Mouse (Mus musculus): ENCODE measurements at regions not wholly inside any gene's neighbourhood (a gene's known extent, or its start where the extent isn't known, plus 50 kb on each side); places are given as distances from the start of the nearest gene placed in this dataset.

DNA sequence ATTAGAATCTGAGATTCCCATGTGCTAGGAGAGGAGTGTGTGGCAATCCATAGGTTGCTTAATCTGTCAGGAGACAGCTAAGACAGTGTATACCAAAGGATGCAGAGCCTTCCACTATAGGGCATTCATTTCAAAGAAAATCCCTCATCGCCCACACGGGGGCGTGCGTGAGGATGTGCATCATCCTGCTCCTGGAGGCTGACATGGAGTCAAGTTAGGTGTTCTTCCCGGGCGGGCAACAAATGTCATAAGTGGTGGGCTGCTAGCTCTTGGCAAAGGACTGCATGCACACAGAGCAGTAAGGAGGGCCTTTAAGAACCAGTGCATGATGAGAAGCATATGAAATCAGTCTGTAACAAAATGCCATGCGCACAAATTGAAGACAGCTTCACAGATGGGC, 95.7 kb upstream of the Mrps22 start:
- intact Hi-C loops (cut with DNase I): no loop called here
- DNase-seq (ENCODE audit: low spot score in 2 of 2): no peak

DNA sequence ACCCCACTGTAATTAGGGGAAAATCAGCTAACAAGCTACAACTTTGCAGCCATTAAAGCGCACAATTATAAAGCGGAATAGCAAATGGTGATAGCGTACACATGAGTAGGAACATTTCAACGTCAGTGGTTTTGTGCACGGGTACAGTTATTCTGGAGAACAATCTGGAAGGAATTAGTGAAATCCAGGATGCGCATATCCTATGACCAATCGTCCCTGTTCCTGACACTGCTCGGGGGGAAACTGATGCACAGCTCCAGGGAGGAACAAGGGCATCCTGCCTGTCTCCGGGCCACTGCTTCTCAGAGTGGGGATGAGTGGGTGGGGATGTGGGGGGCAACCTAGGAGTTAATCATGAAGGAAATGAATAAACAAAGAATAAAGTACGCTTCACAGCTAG, 93.6 kb upstream of the Mrps22 start:
- no peak for DNase-seq (ENCODE audit: low spot score in 2 of 2)
- intact Hi-C loops (cut with DNase I): no loop called here

DNA sequence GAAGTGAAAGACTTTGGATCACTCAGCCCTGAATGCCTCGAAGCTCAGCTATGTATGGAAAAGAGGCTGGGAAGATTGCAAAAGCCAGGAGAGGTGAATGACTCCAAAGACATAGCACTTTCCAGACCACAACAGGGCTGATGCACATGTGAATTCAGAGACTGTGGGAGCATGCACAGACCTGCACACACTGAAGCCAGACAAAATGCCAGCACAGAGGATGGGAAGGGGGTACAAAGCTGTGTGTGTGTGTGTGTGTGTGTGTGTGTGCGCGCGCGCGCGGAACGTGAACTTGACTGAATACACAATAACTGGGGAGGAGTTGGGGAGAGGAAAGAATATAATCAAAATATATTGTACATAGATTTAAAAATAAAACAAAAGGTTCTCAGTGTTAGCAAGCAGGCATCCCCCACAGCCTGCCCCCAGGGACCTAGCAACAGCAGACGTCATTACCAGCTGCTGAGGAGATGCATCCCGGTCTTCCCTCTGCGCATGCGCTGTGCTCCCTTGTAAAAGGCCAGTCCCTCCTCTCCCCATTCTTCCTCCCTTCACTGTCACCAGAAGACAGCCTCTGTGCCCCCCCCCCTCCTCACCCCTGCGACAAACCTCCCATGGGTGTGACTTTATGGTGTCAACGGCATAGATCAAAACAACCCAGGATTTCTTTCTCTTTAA, 89.5 kb upstream of the Mrps22 start:
- intact Hi-C loops (cut with DNase I): no loop called here
- peak; percentile 57 to 67 for DNase-seq (ENCODE audit: low spot score in 2 of 2)

GRCm38 (mm10) chr9:98685548-98685947, 84.1 kb upstream of the Mrps22 start:
- intact Hi-C loops (cut with DNase I): no loop called here
- DNase-seq (ENCODE audit: low spot score in 2 of 2): no peak

DNA sequence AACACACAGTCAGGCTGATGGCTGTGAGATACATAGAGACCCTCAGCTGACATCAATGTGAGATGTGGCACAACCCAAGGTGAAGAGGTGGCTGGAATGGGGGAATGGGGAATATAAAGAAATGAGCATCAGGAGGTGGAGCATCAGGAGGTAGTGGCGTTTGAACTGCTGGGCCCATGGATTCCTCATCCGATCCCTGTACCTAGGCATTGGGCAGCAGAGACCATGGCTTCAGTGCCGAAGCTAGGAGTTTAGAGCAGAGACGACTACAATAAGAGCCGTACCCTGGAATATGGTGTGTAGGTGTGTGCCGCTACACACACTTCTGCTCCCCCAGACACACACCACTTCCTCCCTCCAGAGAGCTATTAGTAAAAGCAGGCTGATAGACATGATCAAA, 82.9 kb upstream of the Mrps22 start:
- DNase-seq (ENCODE audit: low spot score in 2 of 2): no peak
- intact Hi-C loops (cut with DNase I): no loop called here

DNA sequence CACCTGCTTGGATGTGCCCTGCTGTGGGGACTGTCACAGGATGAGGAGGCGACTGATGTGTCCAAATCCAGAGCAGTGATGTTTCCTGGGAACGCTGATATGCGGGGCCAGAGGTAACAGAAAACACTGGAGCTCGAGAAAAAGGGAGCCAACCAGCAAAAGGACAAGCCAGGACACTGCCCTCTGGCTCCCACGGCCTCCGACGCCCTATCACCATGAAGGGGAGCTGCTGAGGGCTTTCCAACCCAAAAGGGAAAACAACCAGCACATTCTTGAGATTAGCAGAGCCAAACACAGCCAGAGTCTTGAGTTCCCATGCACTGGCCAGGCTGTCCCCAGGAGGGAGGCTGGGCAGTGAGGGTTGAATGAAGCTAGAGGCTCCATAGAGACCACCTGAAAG, 74.2 kb upstream of the Mrps22 start:
- intact Hi-C loops (cut with DNase I): no loop called here
- DNase-seq (ENCODE audit: low spot score in 2 of 2): no peak

GRCm38 (mm10) chr9:98673461-98674114, 72.1 kb upstream of the Mrps22 start:
- no peak for DNase-seq (ENCODE audit: low spot score in 2 of 2)
- intact Hi-C loops (cut with DNase I): no loop called here

DNA sequence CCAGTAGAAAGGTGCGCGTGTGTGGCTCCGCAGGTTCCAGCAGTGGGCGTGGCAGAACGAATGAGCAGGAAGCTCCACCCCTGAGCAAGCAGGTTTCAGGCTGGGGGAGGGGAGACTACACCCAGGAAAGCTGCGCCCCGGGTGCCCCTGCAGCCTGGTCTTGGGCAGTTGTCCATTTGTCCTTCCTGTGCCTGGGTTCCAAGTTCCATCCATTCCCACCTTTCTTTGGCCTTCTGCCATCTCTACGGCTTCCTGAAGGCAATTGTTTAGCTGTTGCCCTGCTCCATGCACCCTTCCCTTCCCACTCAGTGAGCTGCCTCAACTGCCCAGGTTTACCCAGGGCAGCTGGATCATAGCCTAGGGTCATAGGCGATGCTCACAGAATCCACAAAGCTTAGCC, 70.9 kb upstream of the Mrps22 start:
- intact Hi-C loops (cut with DNase I): no loop called here

GRCm38 (mm10) chr9:98668423-98669330, 67.2 kb upstream of the Mrps22 start:
- DNase-seq (ENCODE audit: low spot score in 2 of 2): no peak
- intact Hi-C loops (cut with DNase I): no loop called here

More for the DNA sequence above, 70.9 kb upstream of the Mrps22 start:
- DNase-seq (ENCODE audit: low spot score in 2 of 2): no peak

GRCm38 (mm10) chr9:98667072-98667471, 65.6 kb upstream of the Mrps22 start:
- no peak for DNase-seq (ENCODE audit: low spot score in 2 of 2)
- intact Hi-C loops (cut with DNase I): no loop called here

- intact Hi-C loops (cut with DNase I): no loop called here
- no peak for DNase-seq (ENCODE audit: low spot score in 2 of 2)
Observed at GRCm38 (mm10) chr9:98663011-98663410, 61.6 kb upstream of the Mrps22 start.

GRCm38 (mm10) chr9:98651681-98652080, 50.2 kb upstream of the Mrps22 start:
- DNase-seq (ENCODE audit: low spot score in 2 of 2): no peak
- intact Hi-C loops (cut with DNase I): no loop called here
